Mouse (Mus musculus) liver, embryonic 14.5 days (tissue): ENCODE measurements around the gene Sh3pxd2b.

ENCODE experiments used
- CTCF ChIP-seq: IDR thresholded peaks from 2 replicates; pipeline ENCODE4 v1.5.1; 2016; ENCODE audit warnings: antibody characterized with exemption, low read depth, control low read depth
- EP300 ChIP-seq: IDR thresholded peaks from 2 replicates; pipeline ENCODE4 v1.6.1; 2016; ENCODE audit warnings: antibody characterized with exemption, low read depth

GRCm38 (mm10) chr11:32331861-32332260 lies 15.8 kb upstream of the Sh3pxd2b start:
- TF ChIP-seq CTCF, result no peak
- TF ChIP-seq EP300, result no peak
